Mouse (Mus musculus): Measurements from ENCODE around the gene Med27. TPM values are rescaled to one million over a fixed set of nuclear protein-coding genes. Genes with fewer than 3 reads are reported as not detected.

The Med27 gene
- polyA plus RNA-seq, 1 experiment = 21.4 TPM

GRCm38 (mm10) chr2:29426684-29427083 is 80.1 kb downstream of the Med27 start:
- Histone ChIP-seq H3K27me3 (ENCODE audit: control insufficient read depth, insufficient read depth, low read length, poor library complexity, severe bottlenecking) (no peaks in the 10 kb centered on the region), H3K27ac (ENCODE audit: insufficient read depth, low read length) (no peak overlapping the region), H3K4me3 (ENCODE audit: low read depth, low read length) (no peak overlapping the region), H3K36me3 (ENCODE audit: control insufficient read depth, insufficient read depth, low read length, poor library complexity, severe bottlenecking) (no peaks in the 10 kb centered on the region), H3K9ac (ENCODE audit: low read depth, poor library complexity, severe bottlenecking) (no peak overlapping the region), H3K9me3 (replicated peaks; ENCODE audit: control insufficient read depth, insufficient read depth, low read length, poor library complexity, severe bottlenecking) (no peaks in the 10 kb centered on the region), H3K4me1 (ENCODE audit: control insufficient read depth, insufficient read depth, low read length) (no peaks in the 10 kb centered on the region)
- TF ChIP-seq EP300 (IDR thresholded peaks at IDR 0.05; ENCODE audit: insufficient read depth, low read depth, low read length) (no peak), POLR2A (IDR thresholded peaks at IDR 0.05; ENCODE audit: insufficient read depth, low read length) (no peak), CTCF (IDR thresholded peaks at IDR 0.05; ENCODE audit: low read depth, low read length) (no peak)

- Histone ChIP-seq H3K27me3 (ENCODE audit: control insufficient read depth, insufficient read depth, low read length, poor library complexity, severe bottlenecking) (no peaks in the 10 kb centered on the region), H3K4me1 (ENCODE audit: control insufficient read depth, insufficient read depth, low read length) (no peaks in the 10 kb centered on the region), H3K4me3 (ENCODE audit: low read depth, low read length) (no peak overlapping the region), H3K27ac (ENCODE audit: insufficient read depth, low read length) (no peak overlapping the region), H3K36me3 (ENCODE audit: control insufficient read depth, insufficient read depth, low read length, poor library complexity, severe bottlenecking) (no peaks in the 10 kb centered on the region), H3K9me3 (replicated peaks; ENCODE audit: control insufficient read depth, insufficient read depth, low read length, poor library complexity, severe bottlenecking) (no peaks in the 10 kb centered on the region), H3K9ac (ENCODE audit: low read depth, poor library complexity, severe bottlenecking) (no peak overlapping the region)
- no peak for TF ChIP-seq CTCF (IDR thresholded peaks at IDR 0.05; ENCODE audit: low read depth, low read length)
- no peak for TF ChIP-seq EP300 (IDR thresholded peaks at IDR 0.05; ENCODE audit: insufficient read depth, low read depth, low read length)
- no peak for TF ChIP-seq POLR2A (IDR thresholded peaks at IDR 0.05; ENCODE audit: insufficient read depth, low read length)
Measured at GRCm38 (mm10) chr2:29432565-29432964, 85.9 kb downstream of the Med27 start.

- Histone ChIP-seq H3K9ac (ENCODE audit: low read depth, poor library complexity, severe bottlenecking) (no peak overlapping the region), H3K4me3 (ENCODE audit: low read depth, low read length) (no peak overlapping the region), H3K4me1 (ENCODE audit: control insufficient read depth, insufficient read depth, low read length) (peaks cover 2% of the 10 kb centered on the region), H3K27me3 (ENCODE audit: control insufficient read depth, insufficient read depth, low read length, poor library complexity, severe bottlenecking) (no peaks in the 10 kb centered on the region), H3K36me3 (ENCODE audit: control insufficient read depth, insufficient read depth, low read length, poor library complexity, severe bottlenecking) (no peaks in the 10 kb centered on the region), H3K9me3 (replicated peaks; ENCODE audit: control insufficient read depth, insufficient read depth, low read length, poor library complexity, severe bottlenecking) (no peaks in the 10 kb centered on the region), H3K27ac (ENCODE audit: insufficient read depth, low read length) (no peak overlapping the region)
- TF ChIP-seq EP300 (IDR thresholded peaks at IDR 0.05; ENCODE audit: insufficient read depth, low read depth, low read length) = no peak
- TF ChIP-seq CTCF (IDR thresholded peaks at IDR 0.05; ENCODE audit: low read depth, low read length) = no peak
- TF ChIP-seq POLR2A (IDR thresholded peaks at IDR 0.05; ENCODE audit: insufficient read depth, low read length) = no peak
Measured at GRCm38 (mm10) chr2:29436376-29436775, 89.8 kb downstream of the Med27 start.

GRCm38 (mm10) chr2:29437111-29437510 is 90.5 kb downstream of the Med27 start:
- Histone ChIP-seq H3K4me3 (ENCODE audit: low read depth, low read length) (no peak overlapping the region), H3K9ac (ENCODE audit: low read depth, poor library complexity, severe bottlenecking) (no peak overlapping the region), H3K36me3 (ENCODE audit: control insufficient read depth, insufficient read depth, low read length, poor library complexity, severe bottlenecking) (no peaks in the 10 kb centered on the region), H3K4me1 (ENCODE audit: control insufficient read depth, insufficient read depth, low read length) (peaks cover 2% of the 10 kb centered on the region), H3K9me3 (replicated peaks; ENCODE audit: control insufficient read depth, insufficient read depth, low read length, poor library complexity, severe bottlenecking) (no peaks in the 10 kb centered on the region), H3K27me3 (ENCODE audit: control insufficient read depth, insufficient read depth, low read length, poor library complexity, severe bottlenecking) (no peaks in the 10 kb centered on the region), H3K27ac (ENCODE audit: insufficient read depth, low read length) (no peak overlapping the region)
- TF ChIP-seq POLR2A (IDR thresholded peaks at IDR 0.05; ENCODE audit: insufficient read depth, low read length) = no peak
- no peak for TF ChIP-seq EP300 (IDR thresholded peaks at IDR 0.05; ENCODE audit: insufficient read depth, low read depth, low read length)
- no peak for TF ChIP-seq CTCF (IDR thresholded peaks at IDR 0.05; ENCODE audit: low read depth, low read length)

DNA sequence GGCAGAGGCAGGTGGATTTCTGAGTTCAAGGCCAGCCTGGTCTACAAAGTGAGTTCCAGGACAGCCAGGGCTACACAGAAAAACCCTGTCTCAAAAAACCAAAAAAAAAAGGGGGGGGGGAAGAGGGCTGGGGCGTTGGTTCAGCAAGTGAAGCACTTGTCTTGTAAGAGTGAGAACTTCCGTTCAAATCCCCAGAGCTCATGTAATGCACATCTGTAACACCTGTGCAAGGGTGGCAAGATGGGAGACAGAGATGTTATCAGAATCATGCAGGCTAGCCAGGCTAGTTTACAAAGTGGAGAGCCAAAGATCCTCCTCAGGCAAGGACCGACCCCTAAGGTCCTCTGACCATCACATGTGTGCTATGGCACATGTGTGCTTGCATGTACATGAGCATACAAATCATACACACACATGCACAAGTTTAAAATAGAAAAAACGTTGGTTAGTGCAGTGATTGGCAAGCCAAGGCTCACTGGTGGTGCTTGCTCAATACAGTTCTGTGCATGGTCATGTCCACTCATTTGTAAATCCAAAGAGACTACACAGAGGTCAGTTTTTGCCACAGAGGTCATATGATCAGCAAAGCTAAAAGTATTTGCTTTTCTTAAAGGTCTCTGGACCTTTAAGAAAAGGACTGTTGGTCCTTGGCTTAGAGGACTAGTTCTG is 91.4 kb downstream of the Med27 start:
- Histone ChIP-seq H3K36me3 (ENCODE audit: control insufficient read depth, insufficient read depth, low read length, poor library complexity, severe bottlenecking) (no peaks in the 10 kb centered on the region), H3K27me3 (ENCODE audit: control insufficient read depth, insufficient read depth, low read length, poor library complexity, severe bottlenecking) (no peaks in the 10 kb centered on the region), H3K9me3 (replicated peaks; ENCODE audit: control insufficient read depth, insufficient read depth, low read length, poor library complexity, severe bottlenecking) (no peaks in the 10 kb centered on the region), H3K4me3 (ENCODE audit: low read depth, low read length) (no peak overlapping the region), H3K4me1 (ENCODE audit: control insufficient read depth, insufficient read depth, low read length) (peaks cover 2% of the 10 kb centered on the region), H3K27ac (ENCODE audit: insufficient read depth, low read length) (no peak overlapping the region), H3K9ac (ENCODE audit: low read depth, poor library complexity, severe bottlenecking) (no peak overlapping the region)
- TF ChIP-seq EP300 (IDR thresholded peaks at IDR 0.05; ENCODE audit: insufficient read depth, low read depth, low read length) = no peak
- no peak for TF ChIP-seq POLR2A (IDR thresholded peaks at IDR 0.05; ENCODE audit: insufficient read depth, low read length)
- TF ChIP-seq CTCF (IDR thresholded peaks at IDR 0.05; ENCODE audit: low read depth, low read length) = no peak

DNA sequence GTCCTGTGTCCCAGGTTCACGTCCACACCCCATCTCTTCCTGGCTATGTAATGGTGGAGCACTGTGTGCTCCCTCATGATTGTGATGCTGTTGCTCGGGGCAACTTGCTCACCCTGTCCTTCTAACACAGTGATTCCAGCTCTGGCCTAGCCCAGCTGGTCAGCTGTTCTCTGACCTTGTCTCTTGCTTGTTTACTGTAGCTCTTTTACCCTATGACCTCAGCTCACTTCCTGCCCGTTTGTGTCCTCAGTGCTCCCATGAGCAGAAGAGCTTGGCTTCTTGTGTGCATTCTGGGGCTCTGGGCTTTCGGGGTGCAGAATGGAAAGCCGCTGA is 91.9 kb downstream of the Med27 start:
- no peaks in the 10 kb centered on the region for H3K9me3 ChIP-seq (replicated peaks; ENCODE audit: control insufficient read depth, insufficient read depth, low read length, poor library complexity, severe bottlenecking)
- H3K27ac ChIP-seq (ENCODE audit: insufficient read depth, low read length) = no peak overlapping the region
- H3K9ac ChIP-seq (ENCODE audit: low read depth, poor library complexity, severe bottlenecking) = no peak overlapping the region
- H3K27me3 ChIP-seq (ENCODE audit: control insufficient read depth, insufficient read depth, low read length, poor library complexity, severe bottlenecking) = no peaks in the 10 kb centered on the region
- peaks cover 2% of the 10 kb centered on the region for H3K4me1 ChIP-seq (ENCODE audit: control insufficient read depth, insufficient read depth, low read length)
- no peaks in the 10 kb centered on the region for H3K36me3 ChIP-seq (ENCODE audit: control insufficient read depth, insufficient read depth, low read length, poor library complexity, severe bottlenecking)
- TF ChIP-seq EP300 (IDR thresholded peaks at IDR 0.05; ENCODE audit: insufficient read depth, low read depth, low read length) (no peak), CTCF (IDR thresholded peaks at IDR 0.05; ENCODE audit: low read depth, low read length) (no peak), POLR2A (IDR thresholded peaks at IDR 0.05; ENCODE audit: insufficient read depth, low read length) (no peak)
- H3K4me3 ChIP-seq (ENCODE audit: low read depth, low read length) = no peak overlapping the region
